Mouse (Mus musculus): ENCODE data around the gene Tpm3.

The Tpm3 gene

DNA sequence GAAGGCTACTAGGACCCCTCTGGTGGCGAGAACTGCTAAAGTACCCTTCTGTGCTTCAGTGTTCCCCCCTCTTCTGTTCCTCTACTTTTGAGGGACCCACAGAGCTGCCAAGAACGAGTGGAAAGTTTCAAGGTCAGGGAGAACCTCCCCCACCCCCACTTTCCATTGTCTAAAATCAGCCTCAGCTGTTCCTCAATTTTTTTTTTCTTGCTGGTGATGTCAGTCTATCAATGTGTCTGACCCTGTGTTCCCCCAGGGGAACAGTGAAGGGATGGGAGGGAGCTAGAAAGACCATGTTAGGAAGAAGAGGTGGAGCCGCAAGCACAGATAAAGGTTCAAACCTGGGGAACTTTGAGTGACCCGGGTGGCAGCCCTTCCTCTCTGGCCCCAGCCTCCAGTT, at the start of gene Tpm3:
TSS of gene Tpm3 (plus strand) at position 356 of the 400 bp plus-strand sequence.
- DNase-seq (ENCODE audit: low read depth, low spot score): no peak

DNA sequence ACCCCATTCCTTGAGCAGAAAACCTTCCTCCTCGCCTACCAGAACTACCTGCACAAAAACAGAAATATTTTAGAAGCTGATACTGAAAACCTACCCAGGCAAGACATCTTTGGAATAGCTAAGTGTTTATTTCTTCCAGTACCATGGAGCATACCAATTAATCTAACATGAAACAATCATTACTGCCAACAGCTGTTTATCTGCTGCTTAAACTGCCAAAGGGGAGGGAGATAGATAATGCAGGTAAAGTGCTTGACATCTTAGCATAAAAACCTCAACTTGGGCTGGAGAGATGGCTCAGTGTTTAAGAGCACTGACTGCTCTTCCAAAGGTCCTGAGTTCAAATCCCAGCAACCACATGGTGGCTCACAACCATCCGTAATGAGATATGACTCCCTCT, 37.8 kb upstream of the Tpm3 start:
- no peak for DNase-seq (ENCODE audit: low read depth, low spot score)

DNA sequence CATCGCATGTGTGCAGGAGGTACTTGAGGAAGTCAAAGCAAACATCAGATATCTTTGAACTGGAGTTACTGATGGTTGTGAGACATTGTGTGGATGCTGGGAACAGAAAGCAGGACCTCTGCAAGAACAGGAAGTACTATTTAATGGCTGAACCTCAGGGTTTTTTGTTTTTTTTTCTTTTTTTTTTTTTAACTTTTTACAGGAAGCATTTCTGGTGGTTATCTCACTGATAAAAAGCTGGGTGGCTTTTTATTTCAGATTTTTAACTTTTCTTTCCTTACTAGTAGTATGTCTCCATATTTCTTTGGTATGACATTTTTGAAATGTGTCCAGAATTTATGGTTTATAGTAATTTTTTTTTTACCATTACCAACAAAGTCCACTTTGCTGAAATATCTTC, 36.2 kb upstream of the Tpm3 start:
- no peak for DNase-seq (ENCODE audit: low read depth, low spot score)

DNA sequence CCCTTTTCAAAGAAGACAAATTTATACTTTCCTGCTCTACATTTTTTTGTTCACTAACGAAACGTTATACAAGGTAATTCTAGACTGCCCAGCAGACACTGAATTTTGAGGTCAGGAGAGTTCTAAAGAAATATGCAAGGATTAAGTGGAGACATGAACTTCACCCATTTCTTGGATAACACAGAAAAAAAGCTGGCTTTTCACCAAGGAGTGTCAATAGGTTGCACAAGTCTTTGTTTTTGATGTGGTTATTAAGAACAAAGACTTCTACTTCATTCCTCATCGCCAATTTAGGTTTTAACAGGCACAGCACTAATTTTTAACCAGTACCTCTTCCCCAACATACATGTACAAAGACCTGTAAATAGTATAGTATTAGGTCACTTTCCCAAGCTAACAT, 22.8 kb upstream of the Tpm3 start:
- no peak for DNase-seq (ENCODE audit: low read depth, low spot score)

- DNase-seq (ENCODE audit: low read depth, low spot score): peak; percentile 35
Measured at GRCm38 (mm10) chr3:90051441-90052350, 20.8 kb upstream of the Tpm3 start, which contains the start of gene 4933434E20Rik. Gene 4933434E20Rik (plus strand): TSS chr3:90051636.

GRCm38 (mm10) chr3:90052351-90053241, 19.9 kb upstream of the Tpm3 start, which contains the start of gene Ubap2l:
Gene Ubap2l (minus strand): TSS chr3:90052628.
- DNase-seq (ENCODE audit: low read depth, low spot score): peak; percentile 99

GRCm38 (mm10) chr3:90061549-90061948, 10.9 kb upstream of the Tpm3 start:
- DNase-seq (ENCODE audit: low read depth, low spot score): no peak

- DNase-seq (ENCODE audit: low read depth, low spot score): no peak
Measured at GRCm38 (mm10) chr3:90062539-90062938, 9.9 kb upstream of the Tpm3 start.

DNA sequence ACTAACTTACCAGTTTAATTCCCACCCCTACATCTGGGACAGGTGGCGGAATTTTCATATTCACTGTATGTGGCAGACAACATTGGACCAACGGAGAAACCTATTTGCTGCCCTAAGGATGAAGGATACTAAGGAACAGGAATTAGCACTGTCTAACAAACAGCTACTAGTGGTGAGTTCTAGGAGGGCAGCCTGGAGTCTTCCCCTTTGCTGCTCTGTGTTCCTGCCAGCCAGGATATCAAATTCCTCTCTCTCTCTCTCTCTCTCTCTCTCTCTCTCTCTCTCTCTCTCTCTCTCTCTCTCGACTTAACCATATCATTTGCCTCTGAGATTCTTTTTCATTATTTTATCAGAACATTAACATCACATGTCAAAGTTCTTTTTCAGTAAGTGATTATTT, 8.1 kb upstream of the Tpm3 start:
- no peak for DNase-seq (ENCODE audit: low read depth, low spot score)

- no peak for DNase-seq (ENCODE audit: low read depth, low spot score)
Measured at GRCm38 (mm10) chr3:90065553-90065952, 6.9 kb upstream of the Tpm3 start.

DNA sequence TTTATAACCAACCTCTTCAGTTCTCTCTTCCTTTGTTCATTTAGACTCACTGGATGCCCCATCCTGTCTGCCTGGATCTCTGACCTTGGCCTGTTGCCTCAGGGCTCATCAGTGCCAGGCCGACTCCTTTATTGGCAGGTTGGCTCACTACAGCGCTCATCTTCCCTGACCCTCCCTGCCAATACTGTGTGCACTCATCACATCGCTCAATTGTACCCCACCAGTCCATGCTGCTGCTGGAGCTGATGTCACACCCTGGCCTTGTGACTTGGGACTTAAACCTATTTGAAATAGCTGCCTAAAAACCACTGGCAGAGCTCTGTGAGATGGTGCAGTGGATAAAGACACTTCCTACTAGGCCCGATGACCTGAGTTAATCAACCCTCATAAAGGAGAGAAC, 4.6 kb upstream of the Tpm3 start:
- no peak for DNase-seq (ENCODE audit: low read depth, low spot score)

DNA sequence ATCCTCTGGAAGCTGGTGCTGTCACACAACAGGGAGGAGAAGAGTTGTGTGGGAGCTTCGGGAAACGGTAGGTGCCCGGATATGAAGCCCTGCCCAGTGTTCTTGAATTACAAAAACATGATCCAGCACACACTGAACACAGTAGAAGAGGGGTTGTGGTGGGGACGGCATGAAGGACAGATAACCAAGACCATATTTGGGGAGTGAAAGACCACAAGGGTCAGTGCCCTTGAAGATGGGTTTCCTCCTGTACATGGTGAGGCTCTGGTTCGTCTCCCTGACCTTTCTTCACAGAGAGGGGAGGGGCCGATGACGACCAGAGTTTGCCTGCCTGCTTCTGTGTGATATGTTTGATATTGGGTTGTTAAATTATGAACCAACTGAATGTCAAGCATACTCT, 2.8 kb upstream of the Tpm3 start:
- no peak for DNase-seq (ENCODE audit: low read depth, low spot score)

DNA sequence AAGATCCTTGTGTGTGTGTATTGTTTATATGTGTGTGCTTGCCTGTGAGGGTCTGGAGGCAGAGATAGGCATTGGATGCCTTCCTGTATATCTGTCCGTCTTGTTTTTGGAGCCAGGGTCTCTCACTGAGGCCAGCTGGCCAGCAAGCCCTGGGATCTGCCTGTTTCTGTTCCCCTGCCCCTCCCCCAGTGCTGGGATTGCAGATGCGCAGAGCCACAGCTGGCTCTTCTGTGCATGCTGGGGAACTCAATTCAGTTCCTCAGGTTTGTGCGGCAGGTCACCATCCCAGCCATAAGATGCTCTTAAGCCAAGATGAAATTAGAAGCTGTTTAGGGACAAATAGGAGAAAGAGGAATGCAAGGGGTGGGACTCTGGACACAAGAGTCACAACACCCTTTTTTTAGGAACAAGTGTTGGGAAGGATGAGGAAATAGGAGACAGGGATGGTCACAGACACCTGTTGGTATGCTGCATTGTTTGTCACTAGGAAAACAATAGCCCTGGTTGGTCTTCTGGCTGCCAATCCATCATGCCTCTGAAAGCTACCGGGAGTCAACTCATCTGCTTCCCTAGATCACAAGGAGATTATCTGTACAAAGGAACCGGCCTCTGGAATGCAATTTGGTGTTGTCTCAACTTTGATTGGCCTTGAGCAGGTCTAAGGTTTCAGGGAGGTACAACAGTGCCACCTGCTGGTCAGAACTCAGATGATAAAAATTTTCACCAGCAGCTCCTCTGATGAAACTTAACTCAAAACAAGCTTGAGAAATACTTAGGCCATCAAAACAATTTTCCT, 4.7 kb downstream of the Tpm3 start:
- DNase-seq (ENCODE audit: low read depth, low spot score): peak; percentile 81

- no peak for DNase-seq (ENCODE audit: low read depth, low spot score)
Measured at GRCm38 (mm10) chr3:90078224-90078623, 5.8 kb downstream of the Tpm3 start.

DNA sequence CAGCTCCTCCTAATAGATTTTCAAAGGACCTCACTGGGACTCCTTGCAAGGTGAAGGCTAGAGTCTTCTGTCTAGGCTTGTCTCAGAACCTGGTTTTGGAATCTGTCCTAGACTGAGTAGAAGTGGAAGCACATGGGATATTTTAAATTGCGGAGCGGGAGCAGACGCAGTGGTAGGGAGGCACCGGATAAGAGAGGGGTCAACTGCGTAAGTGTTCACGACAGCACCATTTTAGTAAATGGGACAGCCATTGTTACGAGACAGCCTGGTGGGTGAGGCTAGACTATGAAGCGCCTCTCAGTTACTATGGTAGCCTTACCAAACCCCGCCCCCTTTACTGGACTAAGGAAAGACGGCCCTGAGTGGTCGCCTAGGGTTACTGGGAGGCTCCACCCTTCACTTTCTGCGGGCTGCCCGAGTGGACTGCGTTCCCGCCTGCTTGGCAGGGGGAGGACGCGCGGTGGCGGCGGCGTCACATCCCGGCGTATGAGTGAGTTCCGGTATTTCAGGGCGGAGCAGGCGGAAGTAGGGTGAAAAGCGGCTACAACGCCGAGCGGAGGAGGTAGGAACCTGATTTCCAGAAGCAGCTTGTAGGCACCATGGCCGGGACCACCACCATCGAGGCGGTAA, 6.8 kb downstream of the Tpm3 start:
- DNase-seq (ENCODE audit: low read depth, low spot score): peak; percentile 92

DNA sequence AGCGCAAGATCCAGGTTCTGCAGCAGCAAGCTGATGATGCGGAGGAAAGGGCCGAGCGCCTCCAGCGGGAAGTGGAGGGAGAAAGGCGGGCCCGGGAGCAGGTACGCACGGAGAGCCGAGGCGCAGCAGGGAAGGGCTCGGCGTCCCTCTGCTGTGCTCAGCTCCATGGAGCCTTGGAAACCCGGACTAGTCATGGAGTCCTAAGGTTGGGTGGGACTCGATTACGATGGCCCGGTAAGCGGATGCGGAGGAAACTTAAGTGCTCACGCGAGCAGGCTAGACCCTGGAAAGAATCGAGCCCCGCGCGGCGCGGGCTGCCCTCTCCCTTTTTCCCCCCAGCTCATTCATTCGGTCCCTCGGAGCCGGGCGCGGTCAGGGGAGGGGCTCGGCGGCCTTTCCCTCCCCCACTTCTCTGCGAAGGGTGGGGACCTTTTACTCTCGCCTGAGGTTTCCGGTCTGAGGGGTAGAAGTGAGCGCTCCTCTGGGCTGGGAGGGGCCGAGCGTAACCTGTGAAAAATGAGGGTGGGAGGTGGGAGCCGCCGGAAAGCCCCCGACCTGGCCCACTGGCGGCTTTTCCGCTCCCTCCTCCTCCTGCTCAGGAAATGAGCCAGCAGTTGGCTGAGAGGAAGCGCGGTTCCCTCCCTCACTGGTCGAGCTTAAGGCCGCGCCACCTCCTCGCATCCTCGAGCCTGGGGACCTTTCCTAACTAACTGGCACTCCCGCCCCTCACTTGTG, 7.5 kb downstream of the Tpm3 start:
- DNase-seq (ENCODE audit: low read depth, low spot score): peak; percentile 53

DNA sequence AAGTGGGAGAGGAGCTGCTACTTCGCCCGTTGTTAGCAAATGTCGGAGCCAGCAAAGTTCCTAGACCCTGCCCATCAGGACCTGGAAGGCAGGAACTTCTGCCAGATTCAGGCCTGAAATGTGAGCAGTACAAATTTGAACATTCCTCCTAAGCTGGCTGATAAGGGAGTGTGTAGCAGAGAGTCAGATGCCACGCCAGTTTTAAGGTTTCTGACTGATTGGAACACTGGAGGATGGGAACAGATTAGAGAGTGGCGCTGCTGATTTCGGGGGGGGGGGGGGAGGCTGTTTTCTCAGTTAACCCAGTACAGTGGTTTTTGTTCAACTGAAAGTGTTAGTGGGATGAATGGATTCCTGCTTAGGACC, 8.0 kb downstream of the Tpm3 start:
- no peak for DNase-seq (ENCODE audit: low read depth, low spot score)

GRCm38 (mm10) chr3:90081365-90082240, 9.2 kb downstream of the Tpm3 start:
- no peak for DNase-seq (ENCODE audit: low read depth, low spot score)

DNA sequence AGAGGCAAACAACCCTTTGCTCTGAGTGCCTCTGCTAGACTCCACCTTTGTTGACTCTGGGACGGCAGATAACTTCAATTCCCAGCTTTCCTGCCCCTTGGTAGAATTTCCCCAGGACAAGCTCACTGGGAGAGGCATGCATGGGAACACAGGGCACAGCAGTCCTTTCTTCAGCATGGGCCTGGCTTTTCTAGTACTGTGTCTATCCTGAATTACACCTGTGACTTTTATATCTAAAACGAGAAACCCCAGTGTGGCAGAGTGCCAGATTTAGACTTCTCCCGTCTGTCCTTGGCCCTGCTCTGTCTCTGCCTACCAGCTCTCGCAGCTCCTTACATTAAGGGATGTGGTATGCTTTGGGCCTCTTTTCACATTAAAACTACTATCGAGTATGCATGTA, 10.6 kb downstream of the Tpm3 start:
- DNase-seq (ENCODE audit: low read depth, low spot score): no peak

Measured in embryo, embryonic 11.5 days (tissue).